Mouse (Mus musculus): Measurements from ENCODE around the gene Atpaf1. TPM values are rescaled to one million over a fixed set of nuclear protein-coding genes. Genes with fewer than 3 reads are reported as not detected.

Gene Atpaf1
- total and polyA plus RNA-seq, 3 experiments: 58.4 to 98.1 (median 83.1) TPM

GRCm38 (mm10) chr4:115825271-115825670 is 40.7 kb downstream of the Atpaf1 start:
- TF ChIP-seq POLR2A (IDR thresholded peaks at IDR 0.05; ENCODE audit: insufficient read depth, low read depth, low read length): no peak
- TF ChIP-seq CTCF (IDR thresholded peaks at IDR 0.05): no peak
- no peak for TF ChIP-seq EP300 (IDR thresholded peaks at IDR 0.05; ENCODE audit: insufficient read depth, low read depth, low read length)
- no peak overlapping the region for H3K9ac ChIP-seq (ENCODE audit: low read depth, low read length)
- no peak overlapping the region for H3K4me3 ChIP-seq
- no peak for DNase-seq
- no peaks in the 10 kb centered on the region for H3K36me3 ChIP-seq (ENCODE audit: control insufficient read depth, insufficient read depth, low read length)
- H3K27me3 ChIP-seq (ENCODE audit: control insufficient read depth, insufficient read depth, low read length): no peaks in the 10 kb centered on the region
- intact Hi-C loops (cut with DNase I): no loop called here
- H3K4me1 ChIP-seq (ENCODE audit: control insufficient read depth, insufficient read depth, low read length): peaks cover 19% of the 10 kb centered on the region
- no peak overlapping the region for H3K27ac ChIP-seq
- no peaks in the 10 kb centered on the region for H3K79me2 ChIP-seq (replicated peaks; ENCODE audit: control insufficient read depth, insufficient read depth, low read length)
- WGBS: 67% methylated on average over 2 of the region's 2 CpGs

- H3K27ac ChIP-seq: no peak overlapping the region; the same call in 1 of the 2 replicates
- H3K4me1 ChIP-seq (ENCODE audit: control insufficient read depth, insufficient read depth, low read length): peaks cover 17% of the 10 kb centered on the region
- no peaks in the 10 kb centered on the region for H3K36me3 ChIP-seq (ENCODE audit: control insufficient read depth, insufficient read depth, low read length)
- DNase-seq: no peak
- no peaks in the 10 kb centered on the region for H3K27me3 ChIP-seq (ENCODE audit: control insufficient read depth, insufficient read depth, low read length)
- no peak overlapping the region for H3K4me3 ChIP-seq
- H3K79me2 ChIP-seq (replicated peaks; ENCODE audit: control insufficient read depth, insufficient read depth, low read length): no peaks in the 10 kb centered on the region
- TF ChIP-seq CTCF (IDR thresholded peaks at IDR 0.05) (no peak), POLR2A (IDR thresholded peaks at IDR 0.05; ENCODE audit: insufficient read depth, low read depth, low read length) (no peak), EP300 (IDR thresholded peaks at IDR 0.05; ENCODE audit: insufficient read depth, low read depth, low read length) (no peak)
- no peak overlapping the region for H3K9ac ChIP-seq (ENCODE audit: low read depth, low read length)
- intact Hi-C loops (cut with DNase I): loop anchor here (1.0 to 2.0 kb wide), 2 partner anchors 12 to 42 kb away; partner anchors contain the start of genes Atpaf1 and Mknk1
- WGBS: 69% methylated on average over 3 of the region's 3 CpGs
Observed at GRCm38 (mm10) chr4:115827066-115827465, 42.5 kb downstream of the Atpaf1 start.

GRCm38 (mm10) chr4:115827535-115827887 is 42.9 kb downstream of the Atpaf1 start:
- 8% methylated on average over 4 of the region's 4 CpGs for WGBS
- peaks cover 16% of the 10 kb centered on the region for H3K4me1 ChIP-seq (ENCODE audit: control insufficient read depth, insufficient read depth, low read length)
- peak overlapping the region; percentile 86 for H3K27ac ChIP-seq
- no peak; the same call in 1 of the 2 replicates for TF ChIP-seq POLR2A (IDR thresholded peaks at IDR 0.05; ENCODE audit: insufficient read depth, low read depth, low read length)
- TF ChIP-seq EP300 (IDR thresholded peaks at IDR 0.05; ENCODE audit: insufficient read depth, low read depth, low read length): no peak
- TF ChIP-seq CTCF (IDR thresholded peaks at IDR 0.05): no peak
- H3K36me3 ChIP-seq (ENCODE audit: control insufficient read depth, insufficient read depth, low read length): no peaks in the 10 kb centered on the region
- no peak for DNase-seq
- no peaks in the 10 kb centered on the region for H3K79me2 ChIP-seq (replicated peaks; ENCODE audit: control insufficient read depth, insufficient read depth, low read length)
- H3K27me3 ChIP-seq (ENCODE audit: control insufficient read depth, insufficient read depth, low read length): no peaks in the 10 kb centered on the region
- H3K4me3 ChIP-seq: peak overlapping the region; percentile 92
- intact Hi-C loops (cut with DNase I): loop anchor here (1.0 to 2.0 kb wide), 2 partner anchors 12 to 43 kb away; partner anchors contain the start of genes Atpaf1 and Mknk1
- H3K9ac ChIP-seq (ENCODE audit: low read depth, low read length): peak overlapping the region; percentile 23; the same call in 1 of the 2 replicates

GRCm38 (mm10) chr4:115827888-115828571 is 43.4 kb downstream of the Atpaf1 start, which contains the start of gene Mob3c:
Gene Mob3c, plus strand, starts transcription at chr4:115828092.
- H3K79me2 ChIP-seq (replicated peaks; ENCODE audit: control insufficient read depth, insufficient read depth, low read length): no peaks in the 10 kb centered on the region
- under 1% methylated on average over 57 of the region's 57 CpGs for WGBS
- DNase-seq: peak; percentile 90

GRCm38 (mm10) chr4:115828572-115828902 is 43.9 kb downstream of the Atpaf1 start:
- WGBS: 5% methylated on average over 8 of the region's 8 CpGs
- Histone ChIP-seq H3K79me2 (replicated peaks; ENCODE audit: control insufficient read depth, insufficient read depth, low read length) (no peaks in the 10 kb centered on the region), H3K4me1 (ENCODE audit: control insufficient read depth, insufficient read depth, low read length) (peaks cover 16% of the 10 kb centered on the region), H3K36me3 (ENCODE audit: control insufficient read depth, insufficient read depth, low read length) (no peaks in the 10 kb centered on the region), H3K27ac (peak overlapping the region; percentile 86), H3K9ac (ENCODE audit: low read depth, low read length) (peak overlapping the region; percentile 87), H3K4me3 (peak overlapping the region; percentile 92), H3K27me3 (ENCODE audit: control insufficient read depth, insufficient read depth, low read length) (no peaks in the 10 kb centered on the region)
- intact Hi-C loops (cut with DNase I): no loop called here
- TF ChIP-seq CTCF (IDR thresholded peaks at IDR 0.05) (no peak), EP300 (IDR thresholded peaks at IDR 0.05; ENCODE audit: insufficient read depth, low read depth, low read length) (no peak), POLR2A (IDR thresholded peaks at IDR 0.05; ENCODE audit: insufficient read depth, low read depth, low read length) (no peak)
- no peak for DNase-seq

More at GRCm38 (mm10) chr4:115827888-115828571, 43.4 kb downstream of the Atpaf1 start, which contains the start of gene Mob3c:
- Histone ChIP-seq H3K36me3 (ENCODE audit: control insufficient read depth, insufficient read depth, low read length) (no peaks in the 10 kb centered on the region), H3K27me3 (ENCODE audit: control insufficient read depth, insufficient read depth, low read length) (no peaks in the 10 kb centered on the region), H3K4me3 (peak within 1 kb of the TSS; percentile 92), H3K9ac (ENCODE audit: low read depth, low read length) (peak within 1 kb of the TSS; percentile 87), H3K27ac (peak within 1 kb of the TSS; percentile 86), H3K4me1 (ENCODE audit: control insufficient read depth, insufficient read depth, low read length) (peaks cover 16% of the 10 kb centered on the region)
- TF ChIP-seq EP300 (IDR thresholded peaks at IDR 0.05; ENCODE audit: insufficient read depth, low read depth, low read length) (0 out of 2 replicates have a peak, but pooled peaks have one; percentile 5), POLR2A (IDR thresholded peaks at IDR 0.05; ENCODE audit: insufficient read depth, low read depth, low read length) (peak; percentile 49; the same call in 1 of the 2 replicates), CTCF (IDR thresholded peaks at IDR 0.05) (no peak)
- intact Hi-C loops (cut with DNase I): loop anchor here (1.0 to 2.0 kb wide), 2 partner anchors 11 to 43 kb away; partner anchors contain the start of genes Atpaf1 and Mknk1

- no peak for DNase-seq
- 37% methylated on average over 5 of the region's 5 CpGs for WGBS
- TF ChIP-seq CTCF (IDR thresholded peaks at IDR 0.05) (no peak), EP300 (IDR thresholded peaks at IDR 0.05; ENCODE audit: insufficient read depth, low read depth, low read length) (no peak), POLR2A (IDR thresholded peaks at IDR 0.05; ENCODE audit: insufficient read depth, low read depth, low read length) (no peak)
- Histone ChIP-seq H3K9ac (ENCODE audit: low read depth, low read length) (no peak overlapping the region), H3K27ac (peak overlapping the region; percentile 36), H3K4me3 (no peak overlapping the region), H3K4me1 (ENCODE audit: control insufficient read depth, insufficient read depth, low read length) (peaks cover 9% of the 10 kb centered on the region), H3K79me2 (replicated peaks; ENCODE audit: control insufficient read depth, insufficient read depth, low read length) (no peaks in the 10 kb centered on the region), H3K27me3 (ENCODE audit: control insufficient read depth, insufficient read depth, low read length) (no peaks in the 10 kb centered on the region), H3K36me3 (ENCODE audit: control insufficient read depth, insufficient read depth, low read length) (no peaks in the 10 kb centered on the region)
- intact Hi-C loops (cut with DNase I): loop anchor here (10.0 kb wide), 1 partner anchor 224 kb away; the partner anchor contains the start of gene Nsun4
Observed at GRCm38 (mm10) chr4:115830491-115830890, 45.9 kb downstream of the Atpaf1 start.
